Mouse (Mus musculus) urinary bladder, postnatal 10 days (tissue): ENCODE measurements around the gene Apol9a.

Source experiments
- DNase-seq: peaks from one replicate; pipeline ENCODE4 v3.0.0; 2022; ENCODE audit warnings: low spot score

Apol9a gene

DNA sequence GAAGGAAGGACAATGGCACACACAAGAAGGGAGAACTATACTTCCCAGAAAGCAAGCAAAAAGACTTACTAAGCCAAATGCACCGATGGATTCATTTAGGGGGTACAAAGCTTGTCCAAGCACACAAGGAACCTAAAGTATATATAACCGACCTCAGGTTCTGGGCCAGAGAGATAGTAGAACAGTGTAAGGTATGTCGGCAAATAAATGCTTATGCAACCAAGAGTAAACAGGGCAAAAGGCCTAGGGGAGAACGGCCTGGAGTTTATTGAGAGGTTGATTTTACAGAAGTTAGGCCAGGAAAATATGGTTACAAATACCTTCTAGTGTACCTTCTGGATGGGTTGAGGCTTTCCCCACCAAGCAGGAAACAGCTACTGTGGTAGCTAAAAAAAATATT is 33.5 kb downstream of the Apol9a start:
- DNase-seq = no peak

DNA sequence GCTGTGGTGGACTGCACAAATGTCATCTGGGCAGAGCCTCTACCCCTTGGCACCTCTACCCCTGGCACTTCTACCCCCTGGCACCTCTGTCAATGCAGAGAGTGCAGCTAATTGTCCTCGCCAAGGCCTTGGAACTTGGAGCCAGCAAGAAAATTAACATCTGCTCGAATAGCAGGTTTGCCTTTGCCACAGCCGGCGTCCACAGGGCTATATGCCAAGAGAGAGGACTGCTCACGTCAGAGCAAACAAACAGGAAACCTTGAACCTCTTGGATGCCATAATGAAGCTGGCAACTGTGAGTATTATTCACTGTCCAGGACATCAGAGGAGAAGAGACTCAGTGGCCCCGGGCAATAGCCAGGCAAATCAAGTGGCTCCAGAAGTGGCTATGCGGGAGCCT is 34.0 kb downstream of the Apol9a start:
- no peak for DNase-seq

DNA sequence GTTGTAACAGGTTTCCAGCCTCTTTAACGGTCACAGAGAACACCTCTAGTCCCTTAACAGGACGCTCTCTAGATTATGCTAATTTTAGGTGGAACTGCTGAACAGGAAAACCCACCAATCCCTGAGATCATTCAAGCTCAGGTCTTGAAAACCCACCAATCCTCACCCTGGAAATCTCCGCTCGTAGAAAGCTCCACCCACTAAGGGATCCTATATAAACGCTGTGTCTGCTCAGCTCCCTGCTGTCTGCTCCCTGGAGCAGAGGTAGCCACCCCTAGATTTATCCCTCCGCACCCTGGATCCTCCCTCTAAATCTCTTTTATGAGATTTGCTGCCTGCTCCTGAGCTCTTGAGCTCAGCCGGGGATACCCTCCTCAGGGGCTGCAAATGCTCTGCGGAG is 40.3 kb downstream of the Apol9a start:
- DNase-seq = no peak

DNA sequence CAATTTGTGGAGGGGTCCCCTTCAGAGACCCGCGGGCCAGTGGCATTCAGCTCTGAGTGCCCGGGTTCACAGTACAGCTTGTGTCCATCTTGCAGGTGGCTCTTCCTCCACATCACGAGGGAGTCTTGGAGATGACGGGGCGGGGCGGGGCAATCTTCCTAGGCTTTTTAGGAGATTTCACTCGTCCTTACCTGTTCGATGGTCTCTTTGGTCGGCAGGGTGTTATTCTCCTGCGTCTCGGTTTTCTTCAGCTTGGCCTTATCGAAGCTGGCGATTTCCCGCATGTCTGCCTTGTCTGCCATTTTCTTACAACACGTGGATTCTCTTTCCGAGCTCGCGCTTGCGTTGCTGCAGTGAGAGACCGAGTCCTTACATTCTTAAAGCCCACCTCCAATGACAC is 41.0 kb downstream of the Apol9a start:
- DNase-seq = no peak

DNA sequence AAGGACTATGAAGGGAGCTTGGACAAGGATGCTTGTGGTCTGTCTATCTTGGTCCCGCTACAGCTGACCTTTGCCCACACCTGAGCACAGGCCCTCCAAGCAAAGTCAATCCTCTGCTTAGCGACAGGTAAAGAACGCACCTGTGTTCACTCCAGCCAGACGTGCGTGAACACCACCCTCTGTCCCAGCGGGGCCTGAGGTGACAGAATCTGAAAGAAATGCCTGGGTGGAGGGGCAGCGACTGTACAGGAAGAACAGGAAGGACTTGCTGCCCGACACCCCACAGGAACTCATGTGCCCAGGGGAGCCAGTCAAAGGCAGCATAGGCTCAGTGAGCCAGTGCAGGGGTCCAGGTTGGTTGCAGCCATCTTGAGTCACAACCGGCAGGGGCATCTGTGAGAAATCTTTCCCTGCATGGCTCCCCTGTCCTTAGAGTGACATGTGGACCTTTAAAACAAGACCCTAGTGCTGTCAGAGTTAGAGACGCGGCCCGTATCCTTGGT is 42.1 kb downstream of the Apol9a start:
- no peak for DNase-seq

DNA sequence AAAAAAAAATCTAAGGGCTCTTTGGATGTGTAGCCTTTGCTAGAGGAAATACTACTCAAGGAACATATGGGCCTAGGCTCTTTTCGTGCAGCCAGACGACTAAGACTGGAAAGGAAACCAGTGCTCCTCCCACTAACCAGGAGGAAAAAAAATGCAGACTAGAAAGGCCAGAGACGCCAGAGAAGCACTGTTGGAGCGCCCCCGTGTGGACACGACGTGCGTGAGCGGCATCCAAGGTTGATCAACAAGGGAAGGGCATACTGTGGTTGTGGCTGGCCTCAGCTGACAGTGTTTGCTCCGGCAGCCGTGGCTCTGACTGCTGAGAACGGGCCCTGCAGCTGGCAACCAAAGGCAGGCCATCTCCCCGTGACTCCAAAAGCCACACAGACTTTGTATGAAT is 42.8 kb downstream of the Apol9a start:
- peak; percentile 93 for DNase-seq

DNA sequence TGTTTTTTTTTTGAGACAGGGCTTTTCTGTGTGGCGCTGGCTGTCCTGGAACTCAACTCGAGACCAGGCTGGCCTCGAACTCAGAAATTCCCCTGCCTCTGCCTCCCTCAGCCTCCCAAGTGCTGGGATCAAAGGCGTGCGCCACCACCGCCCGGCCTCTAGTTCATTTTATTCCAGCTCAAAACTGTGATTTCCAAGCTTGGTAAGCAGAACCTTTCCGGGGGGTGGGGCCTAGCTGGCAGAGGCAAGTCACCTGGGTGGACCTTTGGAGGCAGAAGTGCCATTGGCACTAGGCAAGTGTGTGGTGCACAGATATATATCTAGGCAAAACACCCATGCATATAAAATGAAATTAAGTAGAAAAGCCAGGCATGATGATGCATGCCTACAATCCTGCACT is 43.4 kb downstream of the Apol9a start:
- DNase-seq = no peak

DNA sequence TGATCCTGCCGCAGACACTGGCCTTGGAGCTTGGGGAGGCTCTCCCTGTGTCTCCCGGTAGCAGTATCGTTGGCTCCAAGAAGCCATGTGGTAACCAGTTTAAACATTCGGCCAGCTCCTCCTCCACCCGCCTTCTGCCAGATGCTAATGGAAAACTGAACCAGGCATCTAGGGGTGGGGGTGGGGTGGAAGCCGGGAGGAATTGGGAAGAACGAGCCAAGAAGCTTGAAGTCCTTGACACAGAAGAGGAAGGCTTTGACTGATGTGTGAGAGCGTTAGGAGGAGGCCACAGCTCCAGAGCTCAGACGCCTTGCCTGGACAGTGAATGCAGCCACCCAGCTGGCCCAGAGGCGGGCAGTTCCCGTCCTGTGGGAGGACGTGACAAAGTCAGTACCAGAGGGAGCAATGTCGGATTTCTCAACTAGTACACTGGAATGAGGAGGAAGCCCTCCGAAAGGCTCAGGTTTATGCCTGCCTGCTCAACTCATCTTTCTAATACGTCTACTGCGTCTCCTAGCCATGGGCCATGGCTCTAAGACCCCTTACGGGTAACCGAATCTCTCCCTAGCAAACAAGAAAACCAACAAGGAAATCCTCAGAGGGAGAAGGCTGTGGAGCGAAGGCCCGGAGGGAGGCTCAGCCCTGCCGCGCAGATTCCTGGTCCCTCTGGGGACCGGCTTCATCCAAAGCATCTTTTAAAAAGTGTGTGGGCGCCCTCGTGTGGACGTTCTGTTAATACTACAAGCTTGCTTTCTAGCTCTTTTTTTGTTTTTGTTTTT is 44.0 kb downstream of the Apol9a start:
- peak; percentile 47 for DNase-seq

DNA sequence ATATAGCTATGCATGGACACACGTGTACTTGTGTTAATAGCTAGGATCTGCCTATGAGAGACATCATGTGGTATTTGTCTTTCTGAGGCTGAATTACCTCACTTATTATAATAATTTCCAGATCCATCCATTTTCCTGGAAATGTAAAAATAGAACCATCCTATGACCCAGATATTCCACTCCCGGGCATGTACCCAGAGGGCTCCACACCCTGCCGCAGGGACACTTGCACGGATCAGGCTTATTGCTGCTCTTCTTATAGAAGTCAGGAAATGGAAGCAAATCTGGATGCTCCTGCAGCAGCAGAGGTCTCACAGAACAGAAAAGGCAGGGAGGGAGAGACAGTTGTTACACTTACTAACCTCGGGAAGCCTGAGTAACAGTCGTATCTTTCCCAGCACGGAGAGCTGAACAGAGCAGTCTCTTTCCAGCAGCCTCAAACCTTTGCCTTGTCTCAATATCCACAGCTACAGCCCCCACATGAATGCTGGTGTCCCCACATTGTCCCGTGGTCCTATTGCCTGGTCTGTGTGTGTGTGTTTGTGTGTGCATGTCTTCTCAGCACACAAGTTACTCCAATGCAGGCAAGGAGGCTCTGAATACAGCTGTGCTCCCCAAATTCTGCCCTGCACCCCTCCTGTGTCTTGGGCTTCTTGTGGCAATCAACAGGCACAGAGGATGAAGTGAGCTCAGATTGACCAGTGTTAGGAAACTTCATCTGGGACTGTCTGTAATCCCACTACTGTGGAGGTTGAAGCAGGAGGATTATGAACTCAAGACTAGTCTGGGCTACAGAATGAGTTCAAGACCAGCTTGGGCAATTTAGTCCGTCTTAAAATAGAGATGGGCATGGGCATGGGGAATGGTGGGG is 45.0 kb downstream of the Apol9a start:
- DNase-seq = no peak

DNA sequence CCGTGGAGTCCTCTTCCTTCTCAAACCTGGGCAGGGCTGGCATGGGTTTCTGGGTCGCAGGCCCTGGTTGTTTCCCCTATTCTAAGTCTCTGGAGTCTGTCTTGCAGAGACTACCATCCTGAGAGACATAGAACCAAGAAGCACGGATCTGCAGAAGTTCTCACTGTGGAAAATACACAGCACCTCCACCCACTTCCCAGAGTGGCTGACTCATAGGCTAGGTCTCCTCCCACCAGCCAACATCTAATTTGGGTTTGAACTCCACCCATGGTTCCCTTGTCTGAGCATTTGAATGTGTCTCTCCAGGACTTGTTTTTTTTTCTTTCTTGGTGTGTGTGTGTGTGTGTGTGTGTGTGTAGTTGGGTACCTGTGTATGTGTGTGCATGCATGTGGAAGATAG is 46.9 kb downstream of the Apol9a start:
- DNase-seq = no peak

DNA sequence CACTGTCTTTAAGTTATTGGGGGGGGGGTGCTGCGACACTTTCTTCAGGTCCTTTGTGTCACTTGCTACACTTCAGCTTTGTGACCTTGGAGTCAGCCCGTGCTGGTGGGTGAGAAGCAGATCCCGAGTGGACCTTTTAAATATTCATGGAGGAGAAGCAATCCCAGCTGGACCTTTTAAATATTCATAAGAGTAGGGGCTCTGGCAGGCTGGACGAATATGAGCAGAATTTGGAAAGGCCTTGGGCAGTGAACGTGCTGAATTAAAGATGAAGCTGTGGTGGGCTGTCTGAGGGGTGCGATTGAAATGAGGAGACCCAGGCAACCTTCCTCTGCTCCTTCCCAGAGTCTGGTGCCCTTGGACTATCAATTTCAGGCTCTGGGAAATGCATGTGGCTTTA is 47.4 kb downstream of the Apol9a start:
- no peak for DNase-seq

DNA sequence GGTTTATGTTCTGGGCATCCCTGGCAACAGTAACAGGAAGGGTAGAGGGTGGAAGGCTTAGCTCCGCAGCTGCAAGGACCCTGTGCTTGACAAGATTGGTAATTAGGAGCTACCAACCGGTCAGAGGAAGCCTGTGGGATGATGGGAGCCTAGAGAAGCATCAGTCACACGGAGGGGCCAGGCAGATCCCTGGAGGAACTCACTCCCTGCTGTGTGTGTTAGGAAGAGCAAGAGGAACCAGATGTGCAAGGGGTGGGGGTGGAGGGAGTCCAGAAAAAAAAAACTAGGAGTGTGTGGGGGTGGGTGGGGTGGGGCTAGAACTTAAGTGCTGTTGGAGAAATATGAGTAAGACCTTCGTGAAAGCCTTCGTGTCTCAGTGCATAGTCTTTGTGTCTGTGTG is 48.0 kb downstream of the Apol9a start:
- DNase-seq = no peak

DNA sequence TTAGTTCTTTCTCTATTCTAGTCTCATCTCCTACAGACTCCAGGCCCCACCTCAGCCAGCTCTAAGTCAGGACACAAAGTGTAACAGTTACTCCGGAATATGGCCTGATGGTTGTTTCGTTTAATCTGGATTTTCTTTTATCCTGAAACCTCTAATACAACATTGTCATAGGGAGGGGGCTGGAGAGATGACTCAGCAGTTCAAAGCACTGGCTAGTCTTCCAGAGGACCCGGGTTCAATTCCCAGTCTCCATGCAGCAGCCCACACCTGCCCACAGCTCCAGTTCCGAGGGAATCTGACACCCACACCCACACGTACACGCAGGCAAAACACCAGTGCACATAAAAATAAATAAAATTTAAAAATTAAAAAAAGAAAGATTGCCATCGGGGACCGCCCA is 51.0 kb downstream of the Apol9a start:
- no peak for DNase-seq

DNA sequence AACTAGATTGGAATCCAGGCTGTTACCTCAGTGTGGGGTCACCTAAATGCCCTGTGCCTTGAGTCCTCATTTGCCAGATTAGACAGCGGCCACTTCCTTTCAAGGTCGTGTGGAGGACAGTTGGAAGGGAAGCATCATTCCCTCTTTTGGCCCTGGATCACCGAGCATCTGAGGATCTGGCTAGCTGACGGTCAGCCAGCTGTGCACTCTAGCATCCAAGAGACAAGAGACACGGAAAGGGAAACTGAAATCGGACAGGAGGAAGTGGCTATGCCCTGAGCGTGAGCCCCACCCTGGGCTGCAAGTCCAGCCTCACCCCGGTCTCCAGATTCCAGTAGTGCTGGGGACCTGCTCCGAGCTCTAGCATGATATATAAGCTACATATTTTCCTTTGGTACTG is 51.4 kb downstream of the Apol9a start:
- no peak for DNase-seq

DNA sequence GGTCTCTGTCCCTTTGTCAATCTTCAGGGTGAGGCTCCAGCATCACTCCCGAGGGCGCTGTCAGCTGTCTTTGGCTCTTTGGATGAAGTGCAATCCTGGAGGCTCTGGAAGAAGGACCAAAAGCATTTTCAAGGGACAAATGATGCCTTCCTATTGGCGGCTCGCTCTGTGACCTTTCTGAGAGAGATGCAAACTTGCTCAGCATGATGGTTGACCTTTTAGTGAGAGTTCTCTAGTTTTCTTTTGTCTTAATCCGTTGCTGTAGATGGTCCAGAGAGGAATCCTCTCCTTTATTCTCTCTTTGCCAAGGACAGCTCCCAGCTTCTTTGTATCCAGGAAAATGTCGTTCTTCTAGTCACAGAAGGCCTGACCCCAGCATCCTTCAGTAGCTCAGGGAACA is 51.9 kb downstream of the Apol9a start:
- no peak for DNase-seq

DNA sequence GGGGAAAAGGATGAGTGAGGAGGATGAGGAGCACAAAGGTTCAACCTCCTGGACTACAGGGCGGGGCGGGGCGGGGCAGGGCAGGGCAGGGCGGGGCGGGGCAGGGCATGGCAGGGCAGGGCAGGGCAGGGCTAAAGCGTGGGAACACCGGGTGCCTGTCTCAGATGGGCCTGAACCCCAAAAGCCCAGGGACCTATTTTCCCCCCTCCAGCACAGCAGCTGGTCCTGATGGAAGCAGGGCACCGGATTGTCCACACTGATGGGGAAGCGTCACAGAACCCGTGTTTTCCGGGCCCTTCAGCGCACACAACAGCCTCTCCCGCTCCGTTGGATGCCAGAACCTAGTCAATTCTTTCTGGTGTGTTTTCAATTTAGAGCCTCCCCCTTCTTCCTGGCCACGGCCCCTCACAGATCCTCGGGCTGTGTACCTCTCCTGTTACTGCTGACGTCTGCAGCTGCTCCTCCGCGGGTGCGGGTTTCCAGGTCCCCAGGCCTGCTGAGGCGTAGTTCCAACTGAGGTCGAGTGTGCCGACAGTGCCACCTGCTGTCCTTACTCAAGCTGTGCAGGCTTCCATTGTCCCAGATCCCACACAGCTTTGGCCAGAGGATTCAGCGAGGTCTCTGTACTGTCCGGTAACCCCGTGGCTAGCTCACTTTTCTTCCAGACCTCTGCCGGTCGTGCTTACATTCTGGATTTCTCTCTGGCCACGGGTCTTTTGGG is 52.5 kb downstream of the Apol9a start:
- no peak for DNase-seq

DNA sequence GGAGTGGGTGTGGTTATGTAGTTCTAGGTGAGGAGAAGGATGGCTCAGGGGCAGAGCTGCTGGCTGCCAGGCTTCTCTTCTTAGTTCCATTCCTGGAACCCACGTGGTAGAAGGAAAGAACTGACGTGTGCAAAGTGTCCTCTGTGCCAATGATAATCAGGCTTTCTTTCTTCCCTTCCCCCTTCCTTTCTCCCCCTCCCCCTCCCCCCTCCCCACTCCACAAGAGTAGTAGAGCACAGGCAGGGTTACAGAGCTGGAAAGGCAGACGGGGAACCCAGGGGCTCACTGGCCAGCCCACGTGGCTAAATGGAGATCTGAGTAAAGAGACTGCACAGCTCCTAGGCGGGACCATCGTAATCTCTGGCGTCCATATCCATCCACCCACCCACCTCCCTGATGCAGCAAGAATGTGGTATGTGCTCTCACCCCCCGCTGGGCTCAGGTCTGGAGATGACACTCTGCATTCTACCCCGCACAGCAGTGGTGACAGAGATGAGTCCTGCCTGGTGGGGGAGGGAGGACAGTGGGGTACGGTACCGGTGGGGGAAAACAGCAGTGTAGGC is 54.6 kb downstream of the Apol9a start:
- no peak for DNase-seq

DNA sequence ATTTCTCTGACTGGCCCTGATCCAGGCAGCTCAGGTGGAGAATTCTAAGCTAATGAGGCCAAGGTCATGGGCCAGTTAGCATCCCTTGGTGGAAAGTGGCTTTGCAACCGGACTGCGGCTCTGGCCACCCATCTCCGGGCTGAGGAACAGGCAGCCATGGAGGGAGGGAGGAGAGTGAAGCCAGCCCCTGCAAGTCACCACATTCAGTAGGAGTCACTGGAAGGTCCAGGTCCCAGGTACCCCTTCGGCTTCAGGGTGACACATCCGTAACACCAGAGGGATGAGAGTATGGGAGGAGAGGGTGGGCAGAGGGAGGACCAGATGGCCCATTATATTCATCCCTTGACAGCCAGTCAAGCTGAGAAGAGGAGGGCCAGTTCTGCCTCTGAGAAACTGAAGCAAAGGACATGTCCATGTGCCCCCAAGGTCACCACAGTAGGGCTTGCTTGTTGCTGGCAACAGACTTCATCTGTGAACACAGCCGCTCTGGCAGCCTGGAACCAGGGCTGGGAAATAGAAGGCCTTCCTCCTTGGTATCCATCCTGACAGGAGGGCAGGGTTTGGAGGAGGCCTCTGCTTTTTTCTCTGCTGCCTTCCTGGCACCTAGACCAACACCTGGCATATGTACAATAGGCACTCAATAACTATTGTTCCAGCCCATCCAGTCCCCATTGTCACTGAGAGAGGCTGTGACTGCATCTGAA is 55.9 kb downstream of the Apol9a start:
- no peak for DNase-seq

DNA sequence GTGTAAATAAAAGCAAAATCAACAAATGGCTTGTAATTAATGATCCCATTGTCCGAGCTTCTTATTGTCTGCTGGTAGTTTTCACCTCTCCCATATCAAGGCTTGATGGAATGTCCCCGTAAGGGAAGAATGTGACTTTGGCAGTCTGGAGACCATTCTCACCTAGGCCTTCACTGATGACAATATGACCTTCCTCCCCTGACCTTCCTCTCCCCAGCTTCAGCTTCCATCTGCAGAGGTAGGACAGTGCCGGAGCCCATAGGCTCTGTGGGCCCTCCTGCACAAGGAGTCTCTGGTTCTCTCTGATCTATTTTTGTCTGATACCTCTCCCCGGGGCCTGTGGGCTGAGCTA is 56.5 kb downstream of the Apol9a start:
- DNase-seq = no peak
